Mouse (Mus musculus) cerebellum, postnatal 10 days (tissue): ENCODE data around the gene A830018L16Rik.

Source experiments
- DNase-seq, 2 experiments: peaks; one replicate each; pipeline ENCODE4 v3.0.0; 2021; ENCODE audit warnings: mixed read lengths in 2 of 2

A830018L16Rik gene

DNA sequence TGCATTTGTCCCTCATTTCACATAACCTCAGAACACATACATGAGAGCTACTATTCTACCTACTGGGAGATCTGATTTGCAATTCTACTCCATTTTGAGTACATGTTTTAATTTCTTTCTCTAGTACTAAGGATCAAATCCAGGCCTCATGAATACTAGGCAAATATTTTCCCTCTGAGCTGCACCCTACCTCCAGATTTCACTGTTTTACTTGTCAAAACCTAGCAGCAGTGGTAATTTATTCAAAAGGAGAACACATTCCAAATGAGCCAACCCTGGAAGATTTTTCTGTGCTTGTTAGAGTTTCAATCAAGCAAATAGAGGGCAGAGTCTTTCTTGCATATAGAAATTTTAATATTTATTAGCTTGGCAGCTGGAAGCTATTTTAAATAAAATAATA, 238.9 kb downstream of the A830018L16Rik start:
- no peak for DNase-seq

DNA sequence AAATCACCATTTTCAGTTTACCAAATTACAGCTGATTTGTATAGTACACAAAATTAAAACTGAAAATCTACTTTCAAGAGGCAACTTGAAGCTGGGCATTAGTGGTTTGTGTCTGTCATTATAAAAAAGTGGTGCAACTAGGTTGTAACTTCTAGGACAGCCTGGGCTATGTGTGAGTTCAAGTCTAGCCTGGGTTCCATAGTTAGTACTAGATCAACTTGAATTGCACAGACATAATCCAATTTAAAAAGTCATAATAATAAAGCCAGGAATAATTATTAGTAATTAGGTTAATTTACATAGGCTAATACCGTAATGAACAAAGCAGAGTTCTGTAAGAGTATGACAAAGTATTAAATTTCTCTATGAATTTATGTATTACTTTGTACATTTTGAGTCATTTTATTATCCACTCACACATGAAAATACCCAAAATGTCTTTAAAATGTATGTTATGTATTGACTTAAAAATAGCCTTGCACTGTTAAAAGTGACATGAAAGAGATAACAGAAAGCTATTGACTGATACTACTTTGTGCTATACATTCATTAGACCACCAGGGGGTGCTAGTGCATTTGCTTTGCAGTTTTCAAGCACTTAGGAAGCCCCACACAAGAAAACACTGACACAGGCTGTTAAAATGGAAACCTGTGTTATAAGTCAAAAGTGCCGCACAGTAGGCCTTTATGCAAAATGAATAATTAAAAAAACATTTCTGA, 243.6 kb downstream of the A830018L16Rik start:
- DNase-seq: peak; percentile 78 to 92

DNA sequence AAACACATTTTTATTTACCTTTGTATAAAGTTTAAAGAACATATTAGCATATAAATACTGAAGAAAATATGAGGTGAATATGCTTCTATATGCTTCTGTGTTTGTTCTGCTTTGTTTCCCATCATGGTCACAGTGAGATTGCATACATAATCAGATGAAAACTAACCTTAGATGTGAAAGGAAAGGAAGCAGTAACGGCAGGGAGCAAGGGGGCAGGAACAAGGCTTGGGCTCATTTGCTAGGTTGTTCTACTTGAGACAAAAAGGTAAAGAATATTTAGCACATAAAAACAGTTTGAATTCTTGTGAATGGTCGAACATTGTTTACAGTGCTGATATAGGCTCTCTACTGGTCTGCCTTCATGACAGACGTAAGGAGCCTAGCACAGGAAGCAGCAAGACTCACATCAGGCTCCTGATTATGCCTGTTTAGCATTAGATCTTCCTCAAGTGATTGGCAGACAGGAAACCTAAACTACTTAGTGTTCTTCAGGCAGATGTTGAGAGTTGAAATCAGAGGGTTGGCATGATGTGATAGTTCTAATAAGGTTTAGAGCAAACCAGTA, 244.2 kb downstream of the A830018L16Rik start:
- no peak for DNase-seq

GRCm38 (mm10) chr1:11744749-11745314, 330.9 kb downstream of the A830018L16Rik start:
- no peak for DNase-seq

- DNase-seq: peak; percentile 63 to 76
Measured at GRCm38 (mm10) chr1:11748424-11748823, 334.5 kb downstream of the A830018L16Rik start.

DNA sequence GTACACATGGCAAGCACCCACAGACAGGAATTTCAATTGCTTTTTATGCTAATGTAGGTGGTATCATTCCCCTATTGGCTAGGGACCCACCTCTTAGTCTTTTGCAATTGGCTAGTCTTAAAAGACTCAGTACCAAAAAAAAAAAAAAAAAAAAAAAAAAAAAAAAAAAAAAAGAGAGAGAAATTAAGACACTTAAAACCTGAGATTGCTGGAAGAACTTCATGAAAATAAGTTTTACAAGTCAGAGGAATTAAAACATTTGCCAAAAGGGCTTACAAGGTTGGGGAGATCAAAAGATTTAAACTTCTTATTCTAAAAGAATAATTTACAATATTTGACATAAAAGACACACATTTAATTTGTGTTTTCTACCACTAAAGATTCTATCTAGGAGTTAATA, 336.2 kb downstream of the A830018L16Rik start:
- DNase-seq: no peak

DNA sequence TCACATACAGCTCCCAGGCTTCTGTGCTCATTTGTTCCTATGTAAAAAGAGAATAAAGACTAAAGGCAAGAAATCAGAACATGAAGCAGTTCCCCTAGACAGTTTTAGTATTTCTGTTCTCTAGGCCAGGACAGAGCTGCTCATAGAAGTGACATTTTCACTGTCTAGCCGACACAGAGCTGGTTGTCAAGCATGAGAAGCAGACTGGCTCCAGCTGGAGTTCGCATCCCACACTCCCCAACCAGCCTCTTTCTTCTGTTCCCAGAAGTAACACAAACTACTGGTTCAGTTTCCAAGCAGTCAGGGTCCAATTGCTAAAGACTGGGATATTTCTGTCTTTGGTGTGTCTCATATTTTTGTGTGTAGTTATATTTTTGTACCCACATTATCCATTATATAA, 336.7 kb downstream of the A830018L16Rik start:
- no peak for DNase-seq

- DNase-seq: no peak
Measured at GRCm38 (mm10) chr1:11751996-11752395, 338.1 kb downstream of the A830018L16Rik start.

- no peak for DNase-seq
Measured at GRCm38 (mm10) chr1:11788264-11788663, 374.4 kb downstream of the A830018L16Rik start.

- DNase-seq: no peak
Measured at GRCm38 (mm10) chr1:11792820-11793219, 378.9 kb downstream of the A830018L16Rik start.

- peak; percentile 53 to 65 for DNase-seq
Measured at GRCm38 (mm10) chr1:11795666-11796065, 381.8 kb downstream of the A830018L16Rik start.

- DNase-seq: no peak
Measured at GRCm38 (mm10) chr1:11872847-11873246, 458.9 kb downstream of the A830018L16Rik start.

DNA sequence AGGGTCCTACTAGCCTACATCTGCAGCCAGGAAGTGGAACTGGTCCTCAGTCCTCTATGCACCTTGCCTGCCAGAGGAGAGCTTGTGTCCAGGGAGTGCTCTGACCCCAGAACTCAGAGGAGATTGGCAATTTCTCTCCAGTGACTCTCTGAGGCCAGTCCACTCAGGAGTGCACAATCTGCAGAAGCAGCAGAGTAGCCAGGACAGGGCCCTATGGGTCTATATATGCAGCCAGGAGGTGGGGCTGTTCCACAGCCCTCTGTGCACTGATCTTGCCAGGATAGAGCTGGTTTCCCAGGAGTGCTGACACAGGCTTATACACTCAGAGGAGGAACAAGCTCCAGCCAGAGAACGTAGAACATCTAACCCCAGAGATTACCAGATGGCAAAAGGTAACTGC, 459.7 kb downstream of the A830018L16Rik start:
- peak; percentile 4 to 7 for DNase-seq

DNA sequence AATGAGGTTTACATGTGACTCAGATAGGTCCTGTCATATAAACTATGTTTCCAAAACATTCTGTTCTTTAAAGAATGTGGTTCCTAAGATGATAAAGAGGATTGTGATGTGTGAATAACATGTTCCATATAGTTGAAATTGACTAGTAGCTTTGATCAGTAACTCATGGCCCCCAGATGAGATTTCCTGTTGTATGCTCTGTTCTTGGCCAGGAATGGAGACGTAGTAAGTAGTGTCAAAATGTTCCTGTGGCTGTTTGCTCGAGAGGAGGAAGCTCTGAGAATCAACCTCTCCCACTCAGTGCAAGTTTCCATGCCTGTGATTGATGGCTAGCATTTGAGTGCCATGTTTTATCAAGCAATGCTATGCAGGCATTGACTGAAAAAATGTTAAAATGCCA, 467.8 kb downstream of the A830018L16Rik start:
- DNase-seq: no peak

GRCm38 (mm10) chr1:11895715-11896114, 481.8 kb downstream of the A830018L16Rik start:
- peak; percentile 4 to 6 for DNase-seq

DNA sequence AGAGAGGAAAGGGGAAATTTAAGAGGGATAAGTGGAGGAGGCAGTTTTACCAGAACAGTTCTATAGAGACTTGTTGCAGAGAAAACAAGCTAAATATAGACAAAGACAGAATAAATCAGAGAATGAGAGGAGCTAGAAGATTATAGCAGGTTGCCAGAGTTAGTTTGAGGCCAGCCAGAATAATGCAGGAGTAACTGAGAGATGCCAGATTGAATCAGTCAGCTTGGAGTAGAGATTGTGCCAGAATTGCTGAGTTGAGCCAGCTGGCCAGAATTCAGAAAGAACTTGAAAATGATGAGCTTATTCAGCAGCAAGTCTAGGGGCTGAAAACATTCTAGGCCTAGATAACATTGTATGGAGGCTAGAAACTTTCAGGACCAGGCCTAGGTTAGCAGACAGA, 502.0 kb downstream of the A830018L16Rik start:
- peak in 1 of 2 experiments; percentile 3 for DNase-seq

- DNase-seq: peak in 1 of 2 experiments; percentile 2
Measured at GRCm38 (mm10) chr1:11936984-11937383, 523.1 kb downstream of the A830018L16Rik start.

DNA sequence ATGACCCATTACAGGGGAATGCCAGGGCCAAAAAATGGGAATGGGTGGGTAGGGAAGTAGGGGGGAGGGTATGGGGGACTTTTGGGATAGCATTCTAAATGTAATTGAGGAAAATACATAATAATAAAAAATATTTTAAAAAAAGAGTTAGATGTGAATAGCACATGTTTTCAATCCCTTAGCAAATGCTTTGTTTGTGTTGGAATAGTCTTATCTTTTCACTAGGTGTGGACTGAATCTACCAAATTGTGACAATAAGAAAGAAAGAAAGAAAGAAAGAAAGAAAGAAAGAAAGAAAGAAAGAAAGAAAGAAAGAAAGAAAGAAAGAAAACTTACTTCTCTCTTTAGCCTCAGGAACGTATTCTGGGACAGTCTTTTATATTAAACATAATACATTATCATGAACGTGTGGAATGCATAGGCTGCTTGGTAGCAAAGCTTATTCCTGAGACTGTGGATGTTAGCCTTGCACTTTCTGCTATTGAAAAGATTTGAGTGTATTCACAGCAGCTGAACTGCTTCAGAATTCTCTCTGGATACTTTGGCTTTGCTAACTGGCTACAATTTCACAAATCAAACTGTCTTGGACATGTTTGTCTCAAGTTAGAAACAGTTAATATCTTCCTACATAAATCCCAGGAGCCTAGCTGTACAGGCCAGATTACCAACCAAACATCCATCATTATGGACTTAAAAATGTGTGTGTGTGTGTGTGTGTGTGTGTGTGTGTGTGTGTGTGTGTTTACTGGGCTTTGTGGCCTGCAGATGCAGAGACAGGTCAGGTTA, 545.7 kb downstream of the A830018L16Rik start:
- no peak for DNase-seq

GRCm38 (mm10) chr1:11982590-11983136, 568.8 kb downstream of the A830018L16Rik start:
- no peak for DNase-seq

DNA sequence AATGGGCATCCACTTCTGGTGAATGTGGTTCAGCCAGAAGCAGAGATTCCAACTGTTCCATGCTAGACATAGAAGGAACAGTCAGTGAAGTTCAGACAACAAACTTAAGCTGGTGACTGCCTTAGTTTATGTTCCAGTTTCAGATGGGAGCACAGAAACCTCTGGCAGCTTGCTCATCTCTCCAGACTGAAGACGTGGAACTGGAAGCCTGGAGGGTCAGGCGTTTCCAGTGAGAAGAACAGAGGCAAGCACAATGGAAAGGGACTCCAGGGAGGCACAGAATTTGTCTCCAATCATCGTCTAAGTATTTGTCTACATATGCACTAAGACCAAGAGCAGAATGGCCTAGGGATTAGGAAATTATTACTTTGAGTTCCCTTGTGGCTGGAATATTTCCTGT, 576.1 kb downstream of the A830018L16Rik start:
- DNase-seq: no peak

- DNase-seq: no peak
Measured at GRCm38 (mm10) chr1:11996297-11996878, 582.5 kb downstream of the A830018L16Rik start.

DNA sequence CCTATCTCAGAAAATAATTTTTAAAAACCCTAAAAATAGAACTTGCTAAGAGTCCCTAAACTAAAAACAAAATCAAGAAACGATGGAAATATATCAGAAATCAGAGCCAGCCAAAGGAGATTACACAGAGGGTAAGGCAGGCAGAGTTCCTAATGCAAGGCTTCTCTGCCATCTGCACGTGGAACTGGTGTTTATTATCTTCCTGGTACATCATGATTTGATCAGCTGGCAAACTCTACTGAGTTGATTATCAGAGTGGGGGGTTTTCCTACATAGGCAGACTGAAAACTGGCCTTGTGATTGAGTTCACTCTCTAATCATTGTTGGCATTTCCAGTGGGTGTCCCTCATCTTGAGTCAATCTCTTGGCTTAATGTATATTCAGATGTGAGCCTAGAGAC, 583.7 kb downstream of the A830018L16Rik start:
- DNase-seq: no peak

DNA sequence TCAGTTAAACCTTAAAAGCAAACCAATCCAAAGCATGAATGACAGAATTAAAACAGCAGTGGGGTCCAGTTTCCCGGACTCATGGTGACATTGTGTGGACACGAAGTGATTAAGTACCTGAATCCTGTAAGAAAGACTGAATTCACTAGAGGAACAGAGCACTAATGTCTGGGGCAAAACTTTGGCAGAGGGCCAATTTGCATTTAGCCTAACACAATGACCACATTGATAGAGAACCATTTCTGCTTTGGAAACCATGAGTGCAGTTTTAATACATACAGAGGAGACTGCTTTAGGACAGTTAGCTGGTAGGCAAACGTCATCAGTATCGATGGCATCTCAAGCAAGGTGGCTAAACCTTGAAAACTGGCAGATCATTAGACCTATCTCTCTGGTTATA, 586.7 kb downstream of the A830018L16Rik start:
- peak; percentile 25 to 30 for DNase-seq
